Mouse (Mus musculus) Muller cell, postnatal 12 days (primary cell): ENCODE results near the gene Pkd1l3.
A peak's percentile ranks its signal among the peaks of the same experiment; 100 is the strongest.

Experiments used
- DNase-seq: peaks from one replicate; pipeline ENCODE4 v3.0.0-alpha.2; 2015; ENCODE audit errors: inconsistent ontology term

Pkd1l3 gene

DNA sequence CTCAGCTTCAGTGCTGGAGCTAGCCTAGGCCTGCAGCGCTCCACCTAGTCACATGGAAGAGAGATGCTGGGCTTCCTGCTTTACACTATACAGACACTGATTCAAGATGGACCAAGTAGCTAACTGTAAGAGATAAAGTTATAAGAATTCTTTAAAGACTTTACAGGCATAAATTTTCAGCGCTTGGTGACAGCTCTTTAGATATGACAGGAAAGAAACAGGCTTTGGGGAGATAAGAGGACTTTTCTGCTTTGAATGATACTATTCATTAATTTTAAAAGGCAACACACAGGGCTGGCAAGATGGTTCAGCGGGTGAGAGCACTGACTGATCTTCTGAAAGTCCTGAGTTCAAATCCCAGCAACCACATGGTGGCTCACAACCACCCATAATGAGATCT, 84.2 kb downstream of the Pkd1l3 start:
- DNase-seq, result no peak

DNA sequence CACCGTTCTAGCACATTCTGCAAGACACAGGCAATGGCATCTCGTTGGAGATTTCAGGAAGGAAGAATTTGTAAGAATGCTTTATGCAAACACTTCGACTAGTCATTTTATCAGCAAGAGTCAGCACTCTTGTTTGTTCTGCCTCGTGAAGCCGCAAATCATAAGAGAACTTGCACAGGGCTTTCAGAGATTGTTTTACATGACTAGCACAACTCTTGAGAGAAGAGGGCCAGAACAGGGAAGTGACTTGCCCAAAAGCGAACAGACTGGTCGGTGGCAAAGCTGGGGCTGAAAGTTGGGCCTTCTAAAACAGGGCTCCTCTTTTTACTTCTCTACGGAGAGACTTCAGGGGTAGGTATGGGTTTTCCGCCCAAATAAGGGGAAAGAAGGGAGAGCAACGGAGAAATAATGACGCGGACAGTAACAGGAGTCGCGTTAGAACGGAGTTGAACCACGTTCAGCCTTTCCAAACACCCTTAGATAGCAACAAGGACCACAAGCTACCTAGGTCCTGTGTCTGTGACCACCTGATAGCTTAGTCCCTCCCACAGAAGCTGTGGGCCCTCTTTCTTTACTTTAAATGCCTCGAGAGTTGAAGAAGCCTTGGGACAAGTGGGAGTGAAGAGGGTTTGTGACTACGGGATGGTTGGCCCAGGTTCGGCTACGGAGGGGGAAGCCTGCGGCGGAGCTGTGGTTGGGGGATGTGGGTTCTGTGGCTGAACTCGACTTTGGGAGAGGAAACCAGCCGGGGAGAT, 90.4 kb downstream of the Pkd1l3 start:
- DNase-seq, result no peak

DNA sequence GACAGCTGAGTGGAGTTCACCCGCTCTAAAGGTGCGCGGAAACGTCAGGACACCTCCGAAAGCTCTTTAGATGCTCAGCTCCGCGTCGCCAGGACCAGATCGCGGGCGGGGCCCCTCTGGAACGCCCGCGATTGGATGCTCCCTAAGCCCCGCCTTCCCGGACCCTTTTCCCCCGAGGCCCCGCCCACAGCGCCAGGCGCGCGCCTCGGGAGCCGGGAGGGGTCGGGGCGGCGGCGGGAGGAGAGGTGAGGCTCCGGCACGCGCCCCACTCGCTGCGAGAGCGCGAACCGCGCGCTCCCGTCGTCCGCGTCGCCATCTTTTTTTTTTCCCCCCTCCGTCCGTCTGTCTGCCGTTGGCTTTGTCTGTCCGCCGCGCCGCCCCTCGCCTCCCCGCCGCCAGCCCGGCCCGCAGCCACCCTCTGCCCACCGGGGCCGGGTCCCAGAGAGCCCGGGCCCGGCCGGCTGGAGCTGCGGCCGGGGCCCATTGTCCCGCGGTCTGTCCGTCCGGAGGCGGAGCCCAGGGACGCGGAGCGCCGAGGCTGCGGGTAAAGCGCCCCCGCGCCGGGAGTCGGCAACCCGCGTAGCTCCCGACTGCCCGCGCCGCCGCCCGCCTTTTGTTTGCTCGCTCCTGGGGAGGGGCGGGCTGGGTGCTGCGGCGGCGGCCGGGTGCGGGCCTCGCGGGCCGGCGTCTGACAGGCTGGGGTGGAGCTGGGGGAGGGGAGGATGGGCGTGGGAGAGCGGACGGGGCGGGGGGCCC, 91.2 kb downstream of the Pkd1l3 start, which contains the start of gene Zfp821:
Gene Zfp821, plus strand, starts transcription at position 227 of the 756 bp plus-strand sequence.
- DNase-seq, result peak; percentile 98

DNA sequence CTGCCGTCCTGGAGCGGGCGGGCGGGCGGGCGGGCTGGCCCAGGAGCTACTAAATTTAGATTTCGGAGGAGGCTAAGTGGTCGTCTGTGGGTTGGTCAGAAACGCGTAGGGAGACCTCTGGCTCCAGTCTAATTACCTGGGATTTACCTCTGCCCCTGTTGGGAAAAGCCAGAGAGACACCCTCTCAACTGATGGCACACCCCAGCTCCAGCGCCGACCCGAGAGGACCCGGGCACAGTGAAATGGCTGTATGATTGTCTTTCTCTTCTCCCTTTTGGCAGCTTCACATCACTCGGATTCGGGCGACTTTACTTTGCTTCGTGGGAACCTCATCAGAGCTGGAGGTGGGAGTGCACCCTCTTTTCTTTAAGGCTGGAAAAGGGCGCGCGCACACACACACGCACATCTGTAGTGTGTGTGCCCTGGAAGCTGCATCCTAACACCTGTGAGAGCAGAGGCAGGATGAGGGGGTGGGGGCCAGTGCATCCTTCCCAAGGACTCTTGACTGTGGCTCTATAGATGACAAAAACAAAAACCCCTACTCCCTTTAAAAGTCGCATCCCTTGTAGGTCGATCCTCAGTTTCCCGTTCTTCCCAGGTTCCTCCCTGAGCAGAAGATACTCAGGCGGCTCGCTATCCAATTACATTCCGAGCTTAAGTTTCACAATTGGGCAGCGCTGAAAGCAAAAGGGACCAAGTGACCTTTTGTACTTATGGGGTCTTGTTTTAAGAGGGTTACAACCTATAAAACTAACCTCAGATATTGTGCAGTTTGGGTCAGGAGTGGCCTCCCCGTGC, 92.0 kb downstream of the Pkd1l3 start:
- DNase-seq, result no peak

DNA sequence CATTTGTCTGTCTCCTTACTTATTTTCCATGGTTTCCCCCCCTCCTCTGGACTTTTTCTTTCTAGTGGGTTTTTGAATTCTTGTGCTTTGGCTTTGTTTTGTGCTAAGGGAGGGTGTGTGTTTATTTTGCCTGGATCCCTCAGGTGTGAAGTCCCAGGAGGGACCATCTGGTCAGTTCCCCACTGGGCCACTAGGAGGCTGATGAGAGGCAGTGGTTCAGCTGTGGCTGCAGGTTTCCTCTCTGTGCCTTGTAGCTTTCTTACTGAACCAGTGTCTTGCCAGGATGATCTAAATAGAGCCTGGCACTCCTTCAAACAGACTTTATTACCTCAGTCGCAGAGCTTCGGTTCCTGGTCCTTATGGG, 92.5 kb downstream of the Pkd1l3 start:
- peak; percentile 57 for DNase-seq

DNA sequence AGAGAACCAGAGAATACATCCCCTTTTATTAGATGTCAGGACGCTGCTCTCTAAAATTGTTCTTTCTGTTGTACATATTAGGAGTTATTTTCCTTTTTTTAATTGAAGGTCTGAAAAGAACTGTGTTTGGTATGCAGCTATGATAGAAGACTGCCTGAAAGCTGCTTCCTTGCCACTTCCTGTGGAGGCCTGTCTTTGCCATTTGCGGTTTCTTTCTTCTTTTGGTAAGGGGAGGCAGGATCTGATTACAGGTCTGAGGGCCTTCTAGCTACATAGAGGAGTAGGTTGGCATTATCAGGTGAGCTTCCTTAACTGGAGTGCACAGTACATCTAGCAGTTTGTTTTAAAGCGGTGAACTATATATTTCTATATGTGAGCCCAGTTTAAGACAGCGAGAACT, 93.6 kb downstream of the Pkd1l3 start:
- DNase-seq, result no peak

DNA sequence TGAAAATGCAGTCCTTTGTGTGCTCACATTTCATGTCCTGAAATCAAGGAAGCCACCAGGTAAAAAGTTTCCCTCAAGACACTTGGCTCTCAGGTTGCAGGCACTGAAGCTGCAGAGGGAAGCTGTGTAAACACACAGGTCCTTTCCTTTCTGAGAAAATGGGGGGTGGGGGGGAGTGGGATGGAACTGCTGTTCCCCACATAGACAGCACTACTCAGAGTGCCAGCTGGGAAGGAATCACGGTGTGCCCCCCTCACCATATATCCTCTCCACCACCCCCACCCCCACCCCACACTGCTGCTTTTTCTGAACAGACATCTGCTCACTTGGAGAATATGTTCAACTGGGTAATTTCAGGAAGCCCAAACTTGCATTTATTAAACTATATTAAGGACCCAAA, 98.2 kb downstream of the Pkd1l3 start:
- no peak for DNase-seq

DNA sequence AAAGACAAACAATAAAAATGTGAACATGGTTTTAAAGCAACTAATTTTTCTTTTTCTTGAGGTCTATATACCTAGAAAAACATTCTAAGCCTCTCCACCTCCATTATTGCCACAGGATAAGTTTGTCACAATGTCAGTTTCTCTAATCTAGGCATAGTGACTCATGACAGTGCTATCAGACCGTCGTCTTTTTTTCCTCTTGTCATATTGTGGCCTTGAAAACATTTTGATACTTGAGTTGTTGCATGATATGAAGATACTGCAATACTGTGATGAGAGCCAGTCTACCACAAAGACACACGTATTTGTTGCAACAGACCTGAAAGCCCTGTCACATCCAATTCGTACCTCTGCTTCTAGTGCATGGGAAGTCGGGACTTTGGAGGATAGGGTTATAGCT, 100.6 kb downstream of the Pkd1l3 start:
- DNase-seq, result no peak
